Mouse (Mus musculus) v-Abl transformed pro-B cells (cell line): Measurements from ENCODE around the gene Fam240a.

Experiments used
- in situ Hi-C, 2 experiments: fragments of 400-800 bp; cut with MboI; formaldehyde crosslinking; loops; one replicate each; pipeline ENCODE4 v1.15.1; 2025; ENCODE audit not compliant: unreplicated experiment in 2 of 2

Gene Fam240a

GRCm38 (mm10) chr9:110945926-110946325, 29.3 kb upstream of the Fam240a start, which contains the start of gene Tdgf1:
Tdgf1 (minus strand) TSS chr9:110946158.
- in situ Hi-C loops = no loop called here

GRCm38 (mm10) chr9:110945343-110945742, 28.7 kb upstream of the Fam240a start:
- in situ Hi-C loops = no loop called here

- in situ Hi-C loops = no loop called here
Measured at GRCm38 (mm10) chr9:110944265-110944664, 27.6 kb upstream of the Fam240a start.

GRCm38 (mm10) chr9:110937506-110938490, 21.1 kb upstream of the Fam240a start:
- in situ Hi-C loops = no loop called here

- in situ Hi-C loops = no loop called here
Measured at GRCm38 (mm10) chr9:110935941-110936340, 19.3 kb upstream of the Fam240a start.

GRCm38 (mm10) chr9:110933850-110934437, 17.3 kb upstream of the Fam240a start:
- in situ Hi-C loops = no loop called here

GRCm38 (mm10) chr9:110931573-110931972, 14.9 kb upstream of the Fam240a start:
- in situ Hi-C loops = no loop called here

- in situ Hi-C loops = loop anchor here in 1 of 2 experiments (10.0 kb wide), 1 partner anchor 152 kb away; no protein-coding TSS in a partner anchor
Measured at GRCm38 (mm10) chr9:110922759-110923158, 6.1 kb upstream of the Fam240a start.

- in situ Hi-C loops = loop anchor here in 1 of 2 experiments (10.0 kb wide), 1 partner anchor 154 kb away; no protein-coding TSS in a partner anchor
Measured at GRCm38 (mm10) chr9:110920665-110921419, 4.2 kb upstream of the Fam240a start.

- in situ Hi-C loops = no loop called here
Measured at GRCm38 (mm10) chr9:110915466-110915865, 1.2 kb downstream of the Fam240a start.

GRCm38 (mm10) chr9:110914631-110915236, 1.9 kb downstream of the Fam240a start:
- in situ Hi-C loops = no loop called here

- in situ Hi-C loops = no loop called here
Measured at GRCm38 (mm10) chr9:110909371-110909967, 7.2 kb downstream of the Fam240a start.

GRCm38 (mm10) chr9:110908631-110909016, 8.0 kb downstream of the Fam240a start:
- in situ Hi-C loops = no loop called here

- in situ Hi-C loops = no loop called here
Measured at GRCm38 (mm10) chr9:110907838-110908630, 8.6 kb downstream of the Fam240a start.

GRCm38 (mm10) chr9:110907201-110907837, 9.3 kb downstream of the Fam240a start:
- in situ Hi-C loops = no loop called here

- in situ Hi-C loops = no loop called here
Measured at GRCm38 (mm10) chr9:110902271-110902670, 14.4 kb downstream of the Fam240a start.

- in situ Hi-C loops = no loop called here
Measured at GRCm38 (mm10) chr9:110901204-110901603, 15.5 kb downstream of the Fam240a start.

GRCm38 (mm10) chr9:110899451-110900008, 17.1 kb downstream of the Fam240a start:
- in situ Hi-C loops = no loop called here
